Mouse (Mus musculus) erythroblast, embryonic 14.5 days (primary cell): ENCODE results near the gene Uqcc2.

Experiments
- GATA1 ChIP-seq: IDR thresholded peaks from 2 replicates; pipeline ENCODE4 v1.6.1; 2012; ENCODE audit warnings: low read length, inconsistent platforms, mixed read lengths
- TAL1 ChIP-seq: IDR thresholded peaks from 3 replicates; pipeline ENCODE4 v1.6.1; 2012; ENCODE audit warnings: low read length, inconsistent platforms, mixed read lengths

DNA sequence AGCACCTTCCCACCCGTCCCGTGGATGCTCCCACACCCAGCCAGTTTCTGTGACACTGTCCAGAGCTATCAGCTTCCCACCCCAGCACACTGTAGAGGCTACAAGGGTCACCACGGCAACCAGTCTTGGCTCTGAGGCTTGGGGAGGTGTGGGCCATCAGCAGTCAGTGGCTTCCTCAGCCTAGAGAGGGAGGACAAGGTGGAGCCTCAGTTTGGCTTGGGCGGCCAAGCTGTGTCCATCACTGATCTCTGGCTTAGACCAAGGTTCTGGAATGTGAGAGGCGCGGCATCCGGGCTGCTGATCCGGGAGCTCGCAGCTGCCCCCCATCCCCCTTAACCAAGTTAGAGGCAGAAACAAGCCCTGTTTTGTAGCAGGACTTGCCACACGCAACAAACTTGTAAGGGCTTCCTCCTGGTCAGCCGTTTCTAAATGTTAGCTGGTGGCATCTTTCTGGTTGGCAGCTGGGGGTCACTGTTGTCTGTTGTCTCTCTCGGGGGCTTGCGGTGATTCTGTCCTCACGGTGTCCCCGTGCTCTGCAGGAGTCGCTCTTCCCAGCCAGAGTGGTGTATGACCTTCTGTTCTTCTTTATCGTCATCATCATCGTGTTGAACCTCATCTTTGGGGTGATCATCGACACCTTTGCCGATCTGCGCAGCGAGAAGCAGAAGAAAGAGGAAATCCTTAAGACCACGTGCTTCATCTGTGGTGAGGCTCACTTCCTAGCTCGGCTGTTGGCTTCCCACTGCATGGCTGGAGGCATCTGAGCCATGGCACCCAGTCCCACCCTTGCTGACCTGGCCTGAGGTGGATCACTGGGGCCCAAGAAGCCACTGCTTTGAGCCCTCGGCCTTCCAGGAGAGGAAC is 14.8 kb downstream of the Uqcc2 start:
- TF ChIP-seq GATA1 (no peak), TAL1 (no peak)
